Mouse (Mus musculus) thymus, postnatal 10 days (tissue): ENCODE results near the gene Shank3.
A peak's percentile ranks its signal among the peaks of the same experiment; 100 is the strongest.

Experiments
- DNase-seq, 2 experiments: peaks; one replicate each; pipeline ENCODE4 v3.0.0; 2021; ENCODE audit warnings: low spot score in 2 of 2

Gene Shank3

GRCm38 (mm10) chr15:89498961-89499688, at the start of gene Shank3:
TSS of gene Shank3 (plus strand) at chr15:89499623.
- peak; percentile 36 to 44 for DNase-seq

- peak in 1 of 2 experiments; percentile 53 for DNase-seq
Measured at GRCm38 (mm10) chr15:89452906-89453864, 46.2 kb upstream of the Shank3 start.

GRCm38 (mm10) chr15:89453865-89454478, 45.5 kb upstream of the Shank3 start, which contains the start of gene Mapk8ip2:
TSS of gene Mapk8ip2 (plus strand) at chr15:89453913.
- no peak for DNase-seq

GRCm38 (mm10) chr15:89454857-89455256, 44.6 kb upstream of the Shank3 start:
- DNase-seq: no peak

GRCm38 (mm10) chr15:89455642-89456041, 43.8 kb upstream of the Shank3 start:
- no peak for DNase-seq

- DNase-seq: no peak
Measured at GRCm38 (mm10) chr15:89458942-89459341, 40.5 kb upstream of the Shank3 start.

GRCm38 (mm10) chr15:89459821-89460220, 39.6 kb upstream of the Shank3 start:
- DNase-seq: no peak

- no peak for DNase-seq
Measured at GRCm38 (mm10) chr15:89460298-89460697, 39.1 kb upstream of the Shank3 start.

- DNase-seq: no peak
Measured at GRCm38 (mm10) chr15:89461321-89461720, 38.1 kb upstream of the Shank3 start.

- no peak for DNase-seq
Measured at GRCm38 (mm10) chr15:89462176-89462575, 37.2 kb upstream of the Shank3 start.

- no peak for DNase-seq
Measured at GRCm38 (mm10) chr15:89463334-89464235, 35.8 kb upstream of the Shank3 start.

GRCm38 (mm10) chr15:89465052-89465451, 34.4 kb upstream of the Shank3 start:
- no peak for DNase-seq

GRCm38 (mm10) chr15:89468577-89468976, 30.8 kb upstream of the Shank3 start:
- no peak for DNase-seq

- no peak for DNase-seq
Measured at GRCm38 (mm10) chr15:89471476-89471875, 27.9 kb upstream of the Shank3 start.

- DNase-seq: no peak
Measured at GRCm38 (mm10) chr15:89473370-89473769, 26.1 kb upstream of the Shank3 start.

GRCm38 (mm10) chr15:89473921-89474320, 25.5 kb upstream of the Shank3 start:
- DNase-seq: no peak

GRCm38 (mm10) chr15:89474596-89475292, 24.7 kb upstream of the Shank3 start:
- DNase-seq: no peak

GRCm38 (mm10) chr15:89475293-89475600, 24.2 kb upstream of the Shank3 start:
- DNase-seq: no peak

GRCm38 (mm10) chr15:89475611-89476474, 23.6 kb upstream of the Shank3 start:
- peak; percentile 87 to 88 for DNase-seq

GRCm38 (mm10) chr15:89476475-89476815, 23.0 kb upstream of the Shank3 start:
- no peak for DNase-seq
